Mouse (Mus musculus): ENCODE data around the gene Pgrmc2. TPM values are rescaled to one million over a fixed set of nuclear protein-coding genes. Genes with fewer than 3 reads are reported as not detected.

Gene Pgrmc2
- total and polyA plus RNA-seq, 3 experiments = 18.5 to 50.4 (median 31.6) TPM

- dilution Hi-C loops (cut with MboI; ENCODE audit: extremely low pct_ligation_motif_present, extremely low pct_unique_long_range_greater_than_20kb, low sequenced_read_pairs) (no loop called here), in situ Hi-C loops (cut with MboI; ENCODE audit: low pct_ligation_motif_present, low pct_unique_long_range_greater_than_20kb, low sequenced_read_pairs) (no loop called here)
- no peak overlapping the region for H3K4me3 ChIP-seq (replicated peaks in 1 of 3; ENCODE audit: low read depth in 2 of 3, low read length in 2 of 3, poor library complexity in 1 of 3)
- peaks cover 0 to under 1% of the 10 kb centered on the region in 2 experiments; a peak in 1 of 4 replicates for H3K4me1 ChIP-seq (ENCODE audit: control insufficient read depth in 1 of 2, insufficient read depth in 2 of 2)
- H3K27me3 ChIP-seq (replicated peaks) = peaks cover 1% of the 10 kb centered on the region
- no peak overlapping the region for H3K9ac ChIP-seq (ENCODE audit: insufficient read depth, low read depth)
- H3K36me3 ChIP-seq (replicated peaks in 1 of 2; ENCODE audit: control insufficient read depth in 1 of 2, insufficient read depth in 1 of 2, low read length in 1 of 2) = no peaks in the 10 kb centered on the region
- no peak overlapping the region for H3K27ac ChIP-seq (ENCODE audit: insufficient read depth, low read depth)
- no peaks in the 10 kb centered on the region for H3K9me3 ChIP-seq (replicated peaks; ENCODE audit: low read length)
- H3K79me2 ChIP-seq (replicated peaks; ENCODE audit: control insufficient read depth, extremely low read depth, insufficient read depth, poor library complexity, severe bottlenecking) = no peaks in the 10 kb centered on the region
- no peak overlapping the region for H3K4me2 ChIP-seq (ENCODE audit: insufficient read depth, low read depth, poor library complexity, severe bottlenecking)
- TF ChIP-seq ELF1 (IDR thresholded peaks at IDR 0.05; ENCODE audit: low read depth, low read length) (no peak), CHD1 (IDR thresholded peaks at IDR 0.05; ENCODE audit: low read depth, low read length) (no peak), ETS1 (conservative IDR thresholded peaks at IDR 0.05; ENCODE audit: low read depth, low read length) (no peak), RAD21 (IDR thresholded peaks at IDR 0.05; ENCODE audit: low read depth, low read length) (no peak), SMC3 (IDR thresholded peaks at IDR 0.05; ENCODE audit: low read depth, low read length) (no peak), E2F4 (IDR thresholded peaks at IDR 0.05; ENCODE audit: insufficient replicate concordance, low read depth, low read length) (no peak), MAFK (IDR thresholded peaks at IDR 0.05; ENCODE audit: insufficient replicate concordance, low read length) (no peak), EP300 (IDR thresholded peaks at IDR 0.05; ENCODE audit: low read length) (no peak), BHLHE40 (IDR thresholded peaks at IDR 0.05; ENCODE audit: low read depth, low read length) (no peak), ZMIZ1 (IDR thresholded peaks at IDR 0.05; ENCODE audit: low read depth, low read length) (no peak), USF2 (conservative IDR thresholded peaks at IDR 0.05; ENCODE audit: low read depth, low read length) (no peak), GABPA (IDR thresholded peaks at IDR 0.05; ENCODE audit: insufficient replicate concordance, low read depth, low read length) (no peak), MAX (IDR thresholded peaks at IDR 0.05; ENCODE audit: low read length) (no peak)
- no peak for DNase-seq (ENCODE audit: extremely low read depth)
Observed at GRCm38 (mm10) chr3:41090839-41091238, 8.0 kb upstream of the Pgrmc2 start.

GRCm38 (mm10) chr3:41087071-41087470 lies 4.2 kb upstream of the Pgrmc2 start:
- dilution Hi-C loops (cut with MboI; ENCODE audit: extremely low pct_ligation_motif_present, extremely low pct_unique_long_range_greater_than_20kb, low sequenced_read_pairs) = no loop called here
- peaks cover 4% of the 10 kb centered on the region for H3K79me2 ChIP-seq (replicated peaks; ENCODE audit: control insufficient read depth, extremely low read depth, insufficient read depth, poor library complexity, severe bottlenecking)
- no peak for DNase-seq (ENCODE audit: extremely low read depth)
- H3K27me3 ChIP-seq (replicated peaks) = peaks cover 1% of the 10 kb centered on the region
- in situ Hi-C loops (cut with MboI; ENCODE audit: low pct_ligation_motif_present, low pct_unique_long_range_greater_than_20kb, low sequenced_read_pairs) = no loop called here
- H3K9me3 ChIP-seq (replicated peaks; ENCODE audit: low read length) = no peaks in the 10 kb centered on the region
- H3K27ac ChIP-seq (ENCODE audit: insufficient read depth, low read depth) = no peak overlapping the region
- peaks cover 0 to 19% of the 10 kb centered on the region in 2 experiments; a peak in 3 of 4 replicates for H3K4me1 ChIP-seq (ENCODE audit: control insufficient read depth in 1 of 2, insufficient read depth in 2 of 2)
- TF ChIP-seq RAD21 (IDR thresholded peaks at IDR 0.05; ENCODE audit: low read depth, low read length) (no peak), POLR2A (IDR thresholded peaks at IDR 0.05; ENCODE audit: low read depth, low read length) (no peak), TBP (conservative IDR thresholded peaks at IDR 0.05; ENCODE audit: low read depth, low read length) (no peak), ZNF384 (IDR thresholded peaks at IDR 0.05; ENCODE audit: low read depth, low read length) (no peak), ZC3H11A (IDR thresholded peaks at IDR 0.05; ENCODE audit: low read depth, low read length) (no peak), UBTF (IDR thresholded peaks at IDR 0.05; ENCODE audit: low read depth, low read length) (no peak), SMC3 (IDR thresholded peaks at IDR 0.05; ENCODE audit: low read depth, low read length) (no peak), PAX5 (IDR thresholded peaks at IDR 0.05; ENCODE audit: low read length) (no peak), JUN (IDR thresholded peaks at IDR 0.05; ENCODE audit: insufficient read depth, low read depth, low read length) (no peak), MAFK (IDR thresholded peaks at IDR 0.05; ENCODE audit: insufficient replicate concordance, low read length) (no peak), MAZ (IDR thresholded peaks at IDR 0.05; ENCODE audit: low read depth, low read length) (no peak), ZMIZ1 (IDR thresholded peaks at IDR 0.05; ENCODE audit: low read depth, low read length) (no peak), USF2 (conservative IDR thresholded peaks at IDR 0.05; ENCODE audit: low read depth, low read length) (no peak), MAX (IDR thresholded peaks at IDR 0.05; ENCODE audit: low read length) (no peak), NRF1 (IDR thresholded peaks at IDR 0.05; ENCODE audit: low read depth, low read length) (no peak), ETS1 (conservative IDR thresholded peaks at IDR 0.05; ENCODE audit: low read depth, low read length) (no peak), GABPA (IDR thresholded peaks at IDR 0.05; ENCODE audit: insufficient replicate concordance, low read depth, low read length) (no peak)
- H3K4me2 ChIP-seq (ENCODE audit: insufficient read depth, low read depth, poor library complexity, severe bottlenecking) = no peak overlapping the region
- no peak overlapping the region for H3K9ac ChIP-seq (ENCODE audit: insufficient read depth, low read depth)
- H3K4me3 ChIP-seq (replicated peaks in 1 of 3; ENCODE audit: low read depth in 2 of 3, low read length in 2 of 3, poor library complexity in 1 of 3) = no peak overlapping the region
- no peaks in the 10 kb centered on the region for H3K36me3 ChIP-seq (replicated peaks in 1 of 2; ENCODE audit: control insufficient read depth in 1 of 2, insufficient read depth in 1 of 2, low read length in 1 of 2)
